Mouse (Mus musculus) neural tube, postnatal 0 days (tissue): ENCODE data around the gene Mybph. TPM values are rescaled to one million over a fixed set of nuclear protein-coding genes. Genes with fewer than 3 reads are reported as not detected.

Experiments
- polyA plus RNA-seq: library from polyadenylated mRNA; unstranded; fragments of >200 nt; fragmentation: Nextera tagmentation; extraction: Ambion mirVana; gene quantifications from 2 replicates; pipeline ENCODE4 v1.2.1, GENCODE M21; 2015

Mybph gene
- polyA plus RNA-seq = 0.12 TPM in 1 of 2 replicates, not detected in the other

DNA sequence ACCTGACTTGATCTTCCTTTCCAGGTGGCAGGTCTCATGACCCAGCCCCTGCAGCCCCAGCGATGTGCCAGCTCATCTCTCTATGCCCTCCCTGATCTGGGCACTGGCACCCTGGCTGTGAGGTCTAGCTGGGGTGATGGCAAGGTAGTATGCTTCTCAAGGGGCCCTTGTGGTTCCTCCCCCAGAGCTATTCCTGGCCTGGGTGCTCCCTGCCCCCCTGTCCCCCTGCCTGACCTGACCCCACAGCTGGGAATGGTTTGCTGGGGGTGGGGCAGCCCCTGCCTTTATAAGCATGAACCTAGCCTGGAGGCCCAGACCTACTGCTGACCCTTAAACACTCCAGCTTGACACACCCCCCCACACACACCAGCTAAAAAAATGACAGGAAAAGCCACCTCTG lies at the start of gene Mybph:
Gene Mybph, plus strand, starts transcription at position 323 of the 400 bp plus-strand sequence.

DNA sequence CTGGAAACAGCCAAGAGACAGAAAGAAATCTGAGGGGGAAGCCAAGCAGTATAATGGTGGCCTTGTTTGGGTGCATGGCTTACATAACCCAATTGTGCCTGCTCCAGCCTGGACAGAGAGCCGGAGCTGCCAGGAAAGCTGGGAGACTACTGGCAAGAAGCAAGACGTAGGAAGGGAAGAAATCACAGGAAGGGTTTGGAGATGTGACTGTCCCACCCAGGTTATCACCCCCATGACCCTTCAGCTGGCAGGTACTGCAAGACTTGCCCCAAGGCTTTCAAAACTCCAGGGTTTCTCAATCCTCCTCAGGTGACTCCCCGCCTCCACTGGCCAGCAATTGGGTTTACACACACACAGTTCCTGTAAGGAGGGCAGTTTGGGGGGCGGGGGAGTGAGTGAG lies 11.2 kb upstream of the Mybph start, which contains the start of gene Chil1:
Gene Chil1, plus strand, starts transcription at position 152 of the 400 bp plus-strand sequence.

DNA sequence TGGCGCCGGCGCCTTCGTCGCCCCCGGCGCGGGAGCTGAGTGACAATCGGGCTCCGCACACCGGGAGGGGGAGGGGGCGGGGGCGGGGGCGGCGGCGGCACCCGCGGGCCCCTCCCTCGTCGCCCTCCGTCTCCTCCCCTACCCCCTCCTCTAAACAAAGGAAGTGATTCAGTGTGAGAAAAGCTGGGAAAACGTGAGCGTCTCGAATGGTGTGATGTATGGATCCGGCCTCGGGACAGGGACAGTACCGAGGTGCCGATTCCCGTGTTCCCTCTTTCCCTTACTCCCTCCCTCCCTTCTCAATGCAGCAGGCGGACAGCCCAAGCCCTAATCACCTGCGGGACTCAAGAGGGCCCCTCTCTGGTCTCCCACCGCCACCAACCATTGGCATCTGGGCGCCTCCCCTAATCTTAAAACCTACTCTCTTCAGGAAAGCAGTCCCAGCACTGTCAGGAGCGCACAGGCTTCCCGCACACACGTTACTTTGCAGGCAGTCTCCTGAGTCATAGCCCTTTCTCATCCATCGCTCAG lies 42.2 kb downstream of the Mybph start, which contains the start of gene Adora1:
Gene Adora1, minus strand, starts transcription at position 41 of the 531 bp plus-strand sequence.

Other genes starting within 250 kb of the Mybph start
- gene Fmod, start 156.2 kb upstream of the Mybph start, polyA plus RNA-seq = 15.7 and 28.9 TPM in 2 replicates
- 15.2 and 17.9 TPM in 2 replicates for gene Btg2, start 114.3 kb upstream of the Mybph start, polyA plus RNA-seq
- 0.26 and 0.62 TPM in 2 replicates for gene Chit1, start 82.2 kb upstream of the Mybph start, polyA plus RNA-seq
- gene Chil1, start 11.3 kb upstream of the Mybph start, polyA plus RNA-seq = 2.7 and 3.4 TPM in 2 replicates
- 41.1 and 46.1 TPM in 2 replicates for gene Adora1, start 42.0 kb downstream of the Mybph start, polyA plus RNA-seq
- not detected in 2 replicates for gene Myog, start 96.5 kb downstream of the Mybph start, polyA plus RNA-seq
- gene Ppfia4, start 139.5 kb downstream of the Mybph start, polyA plus RNA-seq = 31.5 and 40.2 TPM in 2 replicates
- 77.4 and 78.9 TPM in 2 replicates for gene Tmem183a, start 168.5 kb downstream of the Mybph start, polyA plus RNA-seq
- gene 4933406M09Rik, start 192.5 kb downstream of the Mybph start, polyA plus RNA-seq = not detected in 2 replicates
- gene Cyb5r1, start 212.1 kb downstream of the Mybph start, polyA plus RNA-seq = 11.5 and 11.9 TPM in 2 replicates
- 87.6 and 88.1 TPM in 2 replicates for gene Adipor1, start 221.9 kb downstream of the Mybph start, polyA plus RNA-seq